Mouse (Mus musculus) ES-E14 (cell line): ENCODE measurements at regions not wholly inside any gene's neighbourhood (a gene's known extent, or its start where the extent isn't known, plus 50 kb on each side); places are given as distances from the start of the nearest gene placed in this dataset.

Experiments
- CHD2 ChIP-seq: IDR thresholded peaks from 2 replicates; pipeline ENCODE4 v1.6.1; 2014; ENCODE audit warnings: mild to moderate bottlenecking, low read depth, low read length, inconsistent platforms
- MAFK ChIP-seq: IDR thresholded peaks from 2 replicates; pipeline ENCODE4 v1.6.1; 2014; ENCODE audit warnings: mild to moderate bottlenecking, low read depth, low read length, inconsistent platforms; ENCODE audit not compliant: insufficient read depth
- ZC3H11A ChIP-seq: IDR thresholded peaks from 2 replicates; pipeline ENCODE4 v1.6.1; 2012; ENCODE audit warnings: low read depth, mild to moderate bottlenecking, inconsistent platforms, low read length, borderline replicate concordance

DNA sequence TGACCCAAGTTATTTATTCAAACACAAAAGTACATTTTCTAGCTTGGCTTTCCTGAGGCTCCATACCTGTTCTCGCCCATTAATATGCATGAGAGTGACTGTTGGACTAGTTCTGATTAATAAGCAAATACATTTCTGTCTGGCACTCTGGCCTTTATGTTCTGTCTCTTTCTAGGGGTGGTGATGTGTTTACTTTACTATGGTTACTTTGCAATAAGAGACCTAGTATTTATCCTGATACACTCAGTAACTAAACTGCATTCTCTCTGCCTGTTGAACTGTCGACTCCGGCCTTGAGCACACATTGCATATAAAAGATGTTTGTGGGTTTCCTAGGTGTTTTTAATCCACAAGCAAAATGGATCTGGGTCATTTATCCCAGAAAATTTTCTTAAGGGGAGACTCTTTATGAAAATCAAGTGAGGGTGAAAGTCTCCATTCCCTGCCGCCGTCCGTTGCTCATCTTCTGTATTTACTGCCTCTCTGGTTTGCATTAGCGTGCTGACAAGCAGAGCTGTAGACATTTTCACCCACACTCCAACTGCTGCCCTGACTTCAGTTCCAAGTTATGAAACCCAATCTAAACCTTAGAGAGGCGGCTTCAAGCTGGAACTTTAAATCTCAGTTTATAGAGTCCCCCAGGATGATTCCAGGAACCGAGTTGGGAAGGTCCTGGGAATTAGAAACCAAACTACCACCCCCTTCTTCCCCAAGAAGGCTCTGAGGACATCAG, 530.4 kb downstream of the Tns1 start:
- no peak for TF ChIP-seq ZC3H11A
- TF ChIP-seq MAFK, result no peak
- no peak for TF ChIP-seq CHD2
